Mouse (Mus musculus) thymus, adult 2 months (tissue): ENCODE results near the gene Eef1akmt1.

Source experiments
- CTCF ChIP-seq: fragments of 200-500 bp; IDR thresholded peaks from 2 replicates; pipeline ENCODE4 v1.5.1; 2012; ENCODE audit warnings: mild to moderate bottlenecking, control low read depth, low read length, moderate library complexity, borderline replicate concordance; ENCODE audit not compliant: control insufficient read depth, poor library complexity, insufficient read depth; ENCODE audit errors: extremely low read depth
- POLR2A ChIP-seq: fragments of 200-500 bp; IDR thresholded peaks from 2 replicates; pipeline ENCODE4 v1.6.1; 2012; ENCODE audit warnings: mild to moderate bottlenecking, low read length, control low read depth, moderate library complexity; ENCODE audit not compliant: control insufficient read depth, poor library complexity, insufficient read depth; ENCODE audit errors: extremely low read depth

DNA sequence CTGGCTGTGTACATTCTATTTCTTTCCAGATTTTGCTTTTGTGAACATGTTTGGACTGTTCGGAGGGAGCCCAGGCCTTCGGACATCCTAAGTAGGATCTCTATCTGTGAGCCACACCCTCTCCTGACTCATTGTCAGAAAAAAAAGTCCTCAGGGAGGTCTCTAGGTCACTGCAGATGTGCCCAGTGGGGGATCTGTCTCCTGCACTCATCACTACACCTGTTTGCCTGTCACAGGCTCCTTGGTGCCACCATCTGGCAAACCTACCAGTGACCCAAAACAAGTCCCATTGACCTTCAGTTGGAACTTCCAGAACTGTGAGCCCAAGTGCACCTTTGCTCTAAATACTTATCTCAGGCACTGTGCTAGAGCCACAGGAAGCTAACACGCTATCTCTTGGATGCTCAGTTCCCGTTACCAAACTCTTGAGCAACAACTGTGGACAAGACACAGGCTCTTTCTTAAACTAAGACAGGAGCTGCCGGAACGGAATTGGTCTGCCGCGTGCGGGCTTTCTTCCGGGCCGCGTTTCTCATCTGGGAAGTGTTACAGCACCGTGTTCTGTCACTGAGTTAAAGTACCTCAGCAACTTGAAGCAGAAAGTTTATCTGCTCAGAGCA lies 27.9 kb downstream of the Eef1akmt1 start:
- TF ChIP-seq CTCF (no peak), POLR2A (no peak)
